Mouse (Mus musculus): ENCODE results near the gene Tmem30a. TPM values are rescaled to one million over a fixed set of nuclear protein-coding genes. Genes with fewer than 3 reads are reported as not detected.

Gene Tmem30a
- 23.0 and 40.0 TPM in 2 replicates for polyA plus RNA-seq (2012; rRNA removed)

DNA sequence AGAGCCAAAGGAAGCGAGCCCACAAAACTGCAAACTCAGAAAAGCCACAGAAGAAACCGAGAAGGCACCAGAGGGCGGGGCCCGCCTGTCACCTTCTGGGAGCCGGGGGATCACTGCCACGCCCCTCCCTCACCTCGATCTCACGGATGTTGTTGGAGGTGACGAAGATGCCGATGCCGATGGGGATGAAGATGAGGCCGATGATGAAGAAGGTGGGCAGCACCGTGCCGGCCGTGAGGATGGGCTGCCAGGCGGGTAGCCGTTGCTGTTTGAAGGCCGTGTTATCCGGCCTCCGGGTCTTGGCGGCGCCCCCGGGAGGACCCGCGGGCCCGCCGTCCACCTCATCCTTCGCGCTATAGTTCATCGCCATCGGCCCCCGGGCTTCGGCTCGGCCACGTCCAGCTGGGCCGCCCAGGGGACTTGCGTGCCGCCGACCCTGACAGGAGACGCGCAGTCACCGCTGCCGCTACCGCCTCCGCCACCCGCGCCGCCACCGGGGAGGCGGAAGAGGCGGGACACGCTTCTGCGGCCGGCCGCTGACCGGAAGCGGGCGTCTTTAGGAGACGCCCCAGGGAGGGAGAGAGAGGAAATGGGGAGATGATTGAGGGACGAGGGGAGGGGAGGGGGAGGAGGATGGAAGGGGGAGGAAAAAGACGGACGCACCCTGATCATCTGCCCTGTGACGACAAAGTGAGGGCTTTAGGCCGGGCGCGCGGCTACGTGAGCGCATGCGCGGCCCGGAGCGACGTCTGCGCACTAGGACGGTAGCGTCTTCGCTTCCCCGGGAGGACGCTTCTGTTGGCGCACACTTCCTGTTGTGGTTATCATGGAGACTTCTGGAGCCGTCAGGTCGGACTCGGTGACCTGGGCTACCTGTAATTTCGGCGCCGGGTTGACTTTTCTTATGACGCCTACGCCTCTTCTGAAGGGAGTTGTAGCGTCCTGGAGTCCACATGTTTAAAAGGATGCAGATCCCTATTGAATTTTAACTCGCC is at the start of gene Tmem30a:
Gene Tmem30a, minus strand, starts transcription at position 667 of the 995 bp plus-strand sequence.
- TF ChIP-seq CTCF (IDR thresholded peaks at IDR 0.05; ENCODE audit: extremely low read depth, insufficient read depth, insufficient read length, insufficient replicate concordance) (no peak), POLR2A (IDR thresholded peaks at IDR 0.05; ENCODE audit: low read depth, low read length) (no peak; the same call in none of the 2 replicates)
- under 1% methylated on average over 91 of the region's 91 CpGs for WGBS
- H3K4me3 ChIP-seq (ENCODE audit: extremely low read depth, insufficient read depth, insufficient read length) = peak within 1 kb of the TSS; percentile 66
- DNase-seq (ENCODE audit: low read depth in 1 of 2, low spot score in 2 of 2) = peak; percentile 85 to 89
- H3K4me1 ChIP-seq (ENCODE audit: control insufficient read depth, insufficient read depth, insufficient read length) = peaks cover 5% of the 10 kb centered on the region
- H3K27me3 ChIP-seq (ENCODE audit: control insufficient read depth, insufficient read depth, low read length) = no peaks in the 10 kb centered on the region
- H3K27ac ChIP-seq (ENCODE audit: insufficient read depth, low read length) = peak within 1 kb of the TSS; percentile 85
- no peaks in the 10 kb centered on the region for H3K36me3 ChIP-seq (ENCODE audit: control insufficient read depth, insufficient read depth, low read length)

DNA sequence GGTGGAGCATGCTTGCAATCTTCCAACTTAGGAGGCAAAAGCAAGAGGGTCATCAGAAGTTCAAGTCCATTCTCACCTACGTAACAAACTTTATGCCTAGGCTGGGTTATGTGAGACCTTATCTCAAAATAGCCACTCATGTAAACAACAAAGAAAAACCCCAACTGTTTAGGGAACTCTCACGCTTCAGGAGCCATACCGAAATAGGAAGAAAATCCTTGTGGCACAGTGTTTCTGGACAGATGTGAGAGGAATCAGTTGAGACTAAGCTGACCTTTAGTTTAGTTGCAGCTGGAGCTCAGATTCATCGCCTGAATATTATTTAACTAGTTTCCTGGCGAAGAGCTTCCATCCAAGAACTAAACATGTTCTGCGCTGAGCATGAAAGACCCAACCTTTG is 49.3 kb upstream of the Tmem30a start:
- no peak for DNase-seq (ENCODE audit: low read depth in 1 of 2, low spot score in 2 of 2)
- 88% methylated on average over 6 of the region's 6 CpGs for WGBS
- H3K27ac ChIP-seq (ENCODE audit: insufficient read depth, low read length) = no peak overlapping the region
- no peaks in the 10 kb centered on the region for H3K4me1 ChIP-seq (ENCODE audit: control insufficient read depth, insufficient read depth, insufficient read length)
- H3K4me3 ChIP-seq (ENCODE audit: extremely low read depth, insufficient read depth, insufficient read length) = no peak overlapping the region
- H3K36me3 ChIP-seq (ENCODE audit: control insufficient read depth, insufficient read depth, low read length) = no peaks in the 10 kb centered on the region
- TF ChIP-seq CTCF (IDR thresholded peaks at IDR 0.05; ENCODE audit: extremely low read depth, insufficient read depth, insufficient read length, insufficient replicate concordance) = no peak
- no peaks in the 10 kb centered on the region for H3K27me3 ChIP-seq (ENCODE audit: control insufficient read depth, insufficient read depth, low read length)

DNA sequence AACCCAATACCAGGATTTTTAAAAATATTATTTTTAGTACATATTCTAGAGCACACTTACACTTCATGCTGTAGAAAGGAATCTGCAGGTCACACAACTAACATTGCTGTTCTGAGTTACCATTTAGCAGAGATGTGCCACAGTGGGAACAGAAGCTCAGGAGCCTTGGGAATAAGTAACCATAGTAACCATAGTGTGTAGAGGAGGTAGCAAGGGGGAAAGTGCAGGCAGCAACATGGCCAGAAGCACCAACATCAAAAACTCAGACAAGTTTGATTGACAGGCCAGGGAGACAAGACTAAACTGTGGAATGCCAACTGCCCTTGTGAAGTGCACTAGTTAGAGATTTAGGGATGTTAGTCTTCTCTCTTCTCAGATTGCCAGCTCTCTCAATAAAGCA is 48.7 kb upstream of the Tmem30a start:
- no peaks in the 10 kb centered on the region for H3K27me3 ChIP-seq (ENCODE audit: control insufficient read depth, insufficient read depth, low read length)
- H3K4me3 ChIP-seq (ENCODE audit: extremely low read depth, insufficient read depth, insufficient read length) = no peak overlapping the region
- H3K27ac ChIP-seq (ENCODE audit: insufficient read depth, low read length) = no peak overlapping the region
- DNase-seq (ENCODE audit: low read depth in 1 of 2, low spot score in 2 of 2) = no peak
- H3K36me3 ChIP-seq (ENCODE audit: control insufficient read depth, insufficient read depth, low read length) = no peaks in the 10 kb centered on the region
- TF ChIP-seq CTCF (IDR thresholded peaks at IDR 0.05; ENCODE audit: extremely low read depth, insufficient read depth, insufficient read length, insufficient replicate concordance) (no peak), POLR2A (IDR thresholded peaks at IDR 0.05; ENCODE audit: low read depth, low read length) (no peak)
- no peaks in the 10 kb centered on the region for H3K4me1 ChIP-seq (ENCODE audit: control insufficient read depth, insufficient read depth, insufficient read length)

DNA sequence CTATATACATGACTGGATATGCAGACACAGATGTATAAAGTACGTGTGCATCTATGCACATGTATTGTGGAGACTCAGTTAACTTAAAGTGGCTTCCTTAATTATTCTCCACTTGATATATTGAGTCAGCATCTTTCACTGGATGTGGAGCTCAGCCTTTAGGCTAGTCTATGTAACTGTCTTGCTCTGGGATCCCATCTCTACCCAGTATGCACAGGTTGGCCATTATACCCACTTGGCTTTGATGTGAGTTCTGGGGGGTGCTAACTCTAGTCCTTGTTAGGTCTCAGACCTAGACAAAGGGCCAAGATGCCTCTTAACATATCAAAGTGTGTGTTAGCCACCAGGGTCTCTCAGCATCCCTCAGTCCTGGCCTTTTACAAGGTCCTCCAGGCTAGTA is 38.0 kb upstream of the Tmem30a start:
- no peaks in the 10 kb centered on the region for H3K4me1 ChIP-seq (ENCODE audit: control insufficient read depth, insufficient read depth, insufficient read length)
- no peak for DNase-seq (ENCODE audit: low read depth in 1 of 2, low spot score in 2 of 2)
- 96% methylated on average over 1 of the region's 1 CpGs for WGBS
- no peaks in the 10 kb centered on the region for H3K27me3 ChIP-seq (ENCODE audit: control insufficient read depth, insufficient read depth, low read length)
- no peak overlapping the region for H3K4me3 ChIP-seq (ENCODE audit: extremely low read depth, insufficient read depth, insufficient read length)
- no peak overlapping the region for H3K27ac ChIP-seq (ENCODE audit: insufficient read depth, low read length)
- TF ChIP-seq POLR2A (IDR thresholded peaks at IDR 0.05; ENCODE audit: low read depth, low read length) (no peak), CTCF (IDR thresholded peaks at IDR 0.05; ENCODE audit: extremely low read depth, insufficient read depth, insufficient read length, insufficient replicate concordance) (no peak)
- no peaks in the 10 kb centered on the region for H3K36me3 ChIP-seq (ENCODE audit: control insufficient read depth, insufficient read depth, low read length)

DNA sequence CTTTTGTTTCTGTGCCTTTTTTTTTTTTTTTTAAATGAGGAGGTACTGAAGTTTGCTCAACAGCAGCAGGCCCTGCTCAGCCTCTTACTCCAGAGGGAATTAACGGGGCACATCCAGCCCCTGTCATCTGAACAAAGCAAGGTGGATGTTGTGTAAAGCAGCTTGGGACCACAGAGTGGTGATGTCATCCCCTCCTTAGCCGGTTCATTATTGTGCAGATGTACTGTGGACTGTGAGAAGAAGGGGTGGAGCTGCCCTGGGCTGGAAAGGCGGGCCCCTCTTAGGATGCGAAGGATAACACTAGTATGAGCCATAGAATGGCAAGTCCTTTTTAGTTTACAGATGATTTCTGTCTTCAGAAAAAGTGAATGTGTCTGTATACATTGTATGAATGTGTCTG is 37.6 kb upstream of the Tmem30a start:
- Histone ChIP-seq H3K4me1 (ENCODE audit: control insufficient read depth, insufficient read depth, insufficient read length) (no peaks in the 10 kb centered on the region), H3K27me3 (ENCODE audit: control insufficient read depth, insufficient read depth, low read length) (no peaks in the 10 kb centered on the region), H3K27ac (ENCODE audit: insufficient read depth, low read length) (no peak overlapping the region), H3K4me3 (ENCODE audit: extremely low read depth, insufficient read depth, insufficient read length) (no peak overlapping the region), H3K36me3 (ENCODE audit: control insufficient read depth, insufficient read depth, low read length) (no peaks in the 10 kb centered on the region)
- 65% methylated on average over 4 of the region's 4 CpGs for WGBS
- no peak for TF ChIP-seq CTCF (IDR thresholded peaks at IDR 0.05; ENCODE audit: extremely low read depth, insufficient read depth, insufficient read length, insufficient replicate concordance)
- TF ChIP-seq POLR2A (IDR thresholded peaks at IDR 0.05; ENCODE audit: low read depth, low read length) = no peak
- DNase-seq (ENCODE audit: low read depth in 1 of 2, low spot score in 2 of 2) = no peak

DNA sequence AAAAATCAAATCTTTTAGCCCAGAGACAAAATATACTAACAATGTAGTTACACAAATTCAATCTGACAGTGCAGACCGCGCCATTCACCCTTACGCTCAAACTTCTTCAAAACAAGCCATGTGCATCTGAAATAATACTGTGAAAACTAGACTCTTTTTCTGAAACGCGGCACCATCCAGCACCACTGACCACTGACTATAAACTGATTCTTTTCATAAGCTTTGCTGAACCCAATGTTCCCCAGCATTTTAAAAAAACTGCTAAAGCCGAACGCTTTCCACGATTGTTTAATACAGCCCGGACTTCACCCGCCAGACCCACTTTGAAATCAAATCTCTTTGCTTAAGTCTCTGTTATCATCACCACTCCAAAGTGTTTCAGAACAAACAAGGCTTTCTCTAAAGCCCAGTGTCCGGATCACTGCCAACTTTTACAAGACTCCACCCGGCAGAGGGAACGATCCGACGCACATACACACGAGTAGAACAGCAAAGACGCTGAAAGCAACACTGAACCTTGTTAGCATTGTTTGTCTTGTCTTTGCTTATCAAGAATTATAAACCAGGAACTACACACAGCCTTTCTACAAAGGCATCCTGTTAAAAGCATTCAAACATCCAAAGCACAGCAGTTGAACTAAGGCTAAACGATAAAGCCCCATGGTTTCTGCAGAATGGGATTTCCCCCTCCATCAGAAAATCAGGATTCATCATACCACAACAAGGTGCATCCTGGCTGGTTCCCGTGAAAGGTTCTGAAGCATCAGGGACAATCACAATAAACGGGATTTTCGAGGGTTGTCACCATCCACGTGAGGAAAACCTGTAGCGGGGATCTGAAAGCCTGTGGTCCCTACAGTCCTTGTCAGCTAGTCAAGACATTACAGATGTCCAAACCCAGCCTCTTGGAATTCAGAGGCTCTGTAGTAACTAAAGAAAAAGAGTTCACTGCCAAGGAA is 36.8 kb upstream of the Tmem30a start:
- Histone ChIP-seq H3K4me3 (ENCODE audit: extremely low read depth, insufficient read depth, insufficient read length) (no peak overlapping the region), H3K36me3 (ENCODE audit: control insufficient read depth, insufficient read depth, low read length) (no peaks in the 10 kb centered on the region), H3K4me1 (ENCODE audit: control insufficient read depth, insufficient read depth, insufficient read length) (no peaks in the 10 kb centered on the region), H3K27ac (ENCODE audit: insufficient read depth, low read length) (no peak overlapping the region), H3K27me3 (ENCODE audit: control insufficient read depth, insufficient read depth, low read length) (no peaks in the 10 kb centered on the region)
- DNase-seq (ENCODE audit: low read depth in 1 of 2, low spot score in 2 of 2) = no peak
- 90% methylated on average over 23 of the region's 23 CpGs for WGBS
- TF ChIP-seq CTCF (IDR thresholded peaks at IDR 0.05; ENCODE audit: extremely low read depth, insufficient read depth, insufficient read length, insufficient replicate concordance) = no peak
- no peak for TF ChIP-seq POLR2A (IDR thresholded peaks at IDR 0.05; ENCODE audit: low read depth, low read length)

All from spleen, adult 2 months (tissue).